8 mouse cellular contexts compared by ENCODE assay signal in the genomic region with DNA sequence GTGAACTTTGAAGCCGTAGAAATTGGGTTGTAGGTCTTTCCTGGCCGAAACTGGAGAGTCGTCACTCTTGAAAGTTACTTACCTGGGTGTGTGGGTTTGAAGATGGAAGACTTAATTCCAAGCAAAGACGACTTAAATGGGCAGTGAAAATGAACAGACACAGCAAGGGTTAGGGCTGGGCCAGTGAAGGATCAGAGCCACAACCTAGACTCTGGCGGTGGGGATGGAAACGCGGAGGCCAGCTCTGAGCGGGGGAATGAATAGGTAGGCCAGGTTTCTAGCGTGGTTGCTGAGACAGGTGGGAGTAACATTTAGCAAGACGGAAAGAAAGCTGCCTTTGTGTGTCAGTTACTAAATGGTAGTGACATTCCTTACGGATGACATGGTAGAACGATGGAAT. TPM values are rescaled to one million over a fixed set of nuclear protein-coding genes. Genes with fewer than 3 reads are reported as not detected.
DNase-seq lines count a peak whose midpoint lies in the region; ATAC-seq and TF ChIP-seq lines count a peak whose summit lies in the region.

No protein-coding gene starts in this region.

- H3K79me2 ChIP-seq in heart, adult 2 months (replicated peaks; ENCODE audit: control insufficient read depth, insufficient read depth, low read length), result 0 out of 2 replicates have a peak, but pooled peaks cover under 1% of the 10 kb centered on the region

- H3K9me3 ChIP-seq in E14TG2a.4 (ENCODE audit: low read length), result no peaks in the 10 kb centered on the region
- H3K9me3 ChIP-seq in forebrain, embryonic 12.5 days, result no peaks in the 10 kb centered on the region
- H3K9me3 ChIP-seq in liver, embryonic 15.5 days (replicated peaks), result no peaks in the 10 kb centered on the region

- intact Hi-C loops in heart, adult 2 months (cut with DNase I), result loop anchor here (2.0 kb wide), 1 partner anchor 36 kb away; no protein-coding TSS in a partner anchor
- intact Hi-C loops in heart, postnatal 25 days (cut with DNase I), result loop anchor here (2.0 kb wide), 1 partner anchor 34 kb away; no protein-coding TSS in a partner anchor

- no peak for TF ChIP-seq EP300 in heart, adult 2 months (IDR thresholded peaks at IDR 0.05; ENCODE audit: insufficient read depth, low read depth, low read length)

- peak overlapping the region; percentile 71 for H3K4me2 ChIP-seq in forebrain, embryonic 12.5 days
- H3K4me2 ChIP-seq in liver, embryonic 15.5 days, result peak overlapping the region; percentile 95

- H3K9ac ChIP-seq in heart, adult 2 months (ENCODE audit: low read depth, low read length), result peak overlapping the region; percentile 85
- H3K9ac ChIP-seq in forebrain, embryonic 12.5 days, result peak overlapping the region; percentile 79
- peak overlapping the region; percentile 75 for H3K9ac ChIP-seq in liver, embryonic 15.5 days

- peak overlapping the region; percentile 97; the same call in 1 of the 2 replicates for H3K27ac ChIP-seq in heart, adult 2 months
- H3K27ac ChIP-seq in forebrain, embryonic 12.5 days, result no peak overlapping the region
- H3K27ac ChIP-seq in liver, embryonic 15.5 days (replicated peaks), result no peak overlapping the region

- H3K36me3 ChIP-seq in heart, adult 2 months (ENCODE audit: control insufficient read depth, insufficient read depth, low read length), result no peaks in the 10 kb centered on the region
- peaks cover 12% of the 10 kb centered on the region; the same call in 1 of the 2 replicates for H3K36me3 ChIP-seq in E14TG2a.4 (ENCODE audit: insufficient read depth, low read length)
- H3K36me3 ChIP-seq in forebrain, embryonic 12.5 days (replicated peaks), result no peaks in the 10 kb centered on the region
- no peaks in the 10 kb centered on the region for H3K36me3 ChIP-seq in liver, embryonic 15.5 days (replicated peaks)

- TF ChIP-seq POLR2A in heart, adult 2 months (IDR thresholded peaks at IDR 0.05; ENCODE audit: insufficient read depth, low read depth, low read length), result no peak

- no peaks in the 10 kb centered on the region for H3K27me3 ChIP-seq in heart, adult 2 months (ENCODE audit: control insufficient read depth, insufficient read depth, low read length)
- H3K27me3 ChIP-seq in E14TG2a.4 (ENCODE audit: insufficient read depth, low read length), result peaks cover 27% of the 10 kb centered on the region
- no peaks in the 10 kb centered on the region for H3K27me3 ChIP-seq in forebrain, embryonic 12.5 days
- no peaks in the 10 kb centered on the region for H3K27me3 ChIP-seq in liver, embryonic 15.5 days

- no peak for DNase-seq in heart, adult 2 months
- no peak for DNase-seq in heart, postnatal 25 days (ENCODE audit: low spot score)
- no peak for DNase-seq in left cerebral cortex, adult 18-20 months (ENCODE audit: low spot score in 2 of 2)
- DNase-seq in natural killer cell, adult 2 months (ENCODE audit: low spot score in 2 of 2), result no peak
- DNase-seq in adrenal gland, postnatal 14 days, result no peak

- ATAC-seq in forebrain, embryonic 12.5 days (ENCODE audit: low FRiP score), result no peak
- ATAC-seq in liver, embryonic 15.5 days (ENCODE audit: insufficient read depth), result no peak

- WGBS in heart, adult 2 months, result 45% methylated on average over 12 of the region's 12 CpGs
- 68% methylated on average over 12 of the region's 12 CpGs for WGBS in forebrain, embryonic 12.5 days
- 54% methylated on average over 12 of the region's 12 CpGs for whole genome bisulfite sequencing in liver, embryonic 15.5 days (ENCODE audit: insufficient replicate concordance)

- peak overlapping the region; percentile 89 for H3K4me3 ChIP-seq in heart, adult 2 months
- H3K4me3 ChIP-seq in E14TG2a.4 (replicated peaks; ENCODE audit: low read length), result peak overlapping the region; percentile 88
- H3K4me3 ChIP-seq in forebrain, embryonic 12.5 days (replicated peaks), result peak overlapping the region; percentile 77
- H3K4me3 ChIP-seq in liver, embryonic 15.5 days (replicated peaks), result peak overlapping the region; percentile 74

- no peak for TF ChIP-seq CTCF in heart, adult 2 months (IDR thresholded peaks at IDR 0.05)
- no peak for TF ChIP-seq CTCF in E14TG2a.4 (conservative IDR thresholded peaks at IDR 0.05; ENCODE audit: low read length)

- peaks cover 9% of the 10 kb centered on the region for H3K4me1 ChIP-seq in heart, adult 2 months (ENCODE audit: control insufficient read depth, insufficient read depth, low read length)
- peaks cover 31% of the 10 kb centered on the region for H3K4me1 ChIP-seq in E14TG2a.4 (replicated peaks; ENCODE audit: low read depth, low read length)
- peaks cover 27% of the 10 kb centered on the region for H3K4me1 ChIP-seq in forebrain, embryonic 12.5 days
- peaks cover 29% of the 10 kb centered on the region for H3K4me1 ChIP-seq in liver, embryonic 15.5 days (replicated peaks)

RNA-seq across cellular contexts. Expression of a gene that starts 0.7 kb away (rescaled TPM):
- 10 to 100 TPM; 20.9 to 22.0 TPM for total RNA-seq in heart, adult 2 months (2021)
- 8.1 and 10.1 TPM in 2 replicates for polyA plus RNA-seq in heart, adult 2 months (2012; rRNA removed)
- 10 to 100 TPM; 17.9 to 20.5 TPM for total RNA-seq in heart, postnatal 25 days (2021)
- 79.8 and 85.9 TPM in 2 replicates for polyA plus RNA-seq in forebrain, embryonic 12.5 days (2016; fragmentation: Nextera tagmentation; extraction: Ambion mirVana)
- polyA plus RNA-seq in liver, embryonic 15.5 days (2015; fragmentation: Nextera tagmentation; extraction: Ambion mirVana), result 12.2 and 15.4 TPM in 2 replicates
- 100 to 1,000 TPM; 100 to 101 TPM for total RNA-seq in left cerebral cortex, adult 18-20 months (2021)
- 35.9 and 36.9 TPM in 2 replicates for total RNA-seq in adrenal gland, postnatal 14 days (2021)

RNA-seq across cellular contexts. Expression of a gene that starts 47.2 kb away (rescaled TPM):
- total RNA-seq in heart, adult 2 months (2021), result 1 to 10 TPM in 1 of 2 experiments, under 1 TPM in 1; 0.97 to 1.2 TPM
- polyA plus RNA-seq in heart, adult 2 months (2012; rRNA removed), result 0.45 and 1.00 TPM in 2 replicates
- 1 to 10 TPM in 1 of 2 experiments, under 1 TPM in 1; 0.50 to 1.2 TPM for total RNA-seq in heart, postnatal 25 days (2021)
- 0.98 and 1.4 TPM in 2 replicates for polyA plus RNA-seq in forebrain, embryonic 12.5 days (2016; fragmentation: Nextera tagmentation; extraction: Ambion mirVana)
- 1.1 and 1.4 TPM in 2 replicates for polyA plus RNA-seq in liver, embryonic 15.5 days (2015; fragmentation: Nextera tagmentation; extraction: Ambion mirVana)
- 1 to 10 TPM in 1 of 2 experiments, under 1 TPM in 1; 0.46 to 1.6 TPM for total RNA-seq in left cerebral cortex, adult 18-20 months (2021)
- 1.3 and 2.7 TPM in 2 replicates for total RNA-seq in adrenal gland, postnatal 14 days (2021)

RNA-seq across cellular contexts. Expression of a gene that starts 49.7 kb away (rescaled TPM):
- 100 to 1,000 TPM; 146 to 164 TPM for total RNA-seq in heart, adult 2 months (2021)
- 65.7 and 118 TPM in 2 replicates for polyA plus RNA-seq in heart, adult 2 months (2012; rRNA removed)
- total RNA-seq in heart, postnatal 25 days (2021), result 100 to 1,000 TPM; 141 to 164 TPM
- 233 and 241 TPM in 2 replicates for polyA plus RNA-seq in forebrain, embryonic 12.5 days (2016; fragmentation: Nextera tagmentation; extraction: Ambion mirVana)
- 234 and 243 TPM in 2 replicates for polyA plus RNA-seq in liver, embryonic 15.5 days (2015; fragmentation: Nextera tagmentation; extraction: Ambion mirVana)
- total RNA-seq in left cerebral cortex, adult 18-20 months (2021), result 100 to 1,000 TPM; 155 to 156 TPM
- total RNA-seq in adrenal gland, postnatal 14 days (2021), result 105 and 123 TPM in 2 replicates
